Mouse (Mus musculus): ENCODE results near the gene Rnf17. TPM values are rescaled to one million over a fixed set of nuclear protein-coding genes. Genes with fewer than 3 reads are reported as not detected.
A peak's percentile ranks its signal among the peaks of the same experiment; 100 is the strongest.

The Rnf17 gene
- polyA plus RNA-seq, 1 experiment = 0.04 TPM

DNA sequence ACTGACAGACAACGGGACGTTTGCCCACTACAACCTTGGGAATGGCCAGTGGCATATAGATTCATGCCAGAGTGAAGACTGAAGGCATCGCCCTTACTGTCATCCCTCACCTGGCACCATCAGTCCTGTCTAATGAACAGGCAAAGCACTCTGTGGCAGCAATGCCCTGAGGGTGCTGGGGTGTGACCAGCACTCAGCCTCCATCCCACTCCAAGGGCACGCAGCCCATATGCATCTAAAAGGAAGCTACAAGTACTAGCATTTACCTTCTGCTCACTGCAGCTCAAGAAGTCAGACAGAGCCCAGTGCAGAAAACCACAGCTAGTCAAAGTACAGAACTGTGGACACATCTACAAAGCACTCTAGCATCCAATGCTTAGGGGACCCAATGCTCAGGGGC lies 143.1 kb downstream of the Rnf17 start:
- Histone ChIP-seq H3K4me3 (ENCODE audit: extremely low read depth, insufficient read depth, insufficient read length) (no peak overlapping the region), H3K4me1 (ENCODE audit: control insufficient read depth, insufficient read depth, insufficient read length) (no peaks in the 10 kb centered on the region), H3K36me3 (ENCODE audit: control insufficient read depth, insufficient read depth, low read length) (peaks cover 6% of the 10 kb centered on the region), H3K27me3 (ENCODE audit: control insufficient read depth, insufficient read depth, low read length) (no peaks in the 10 kb centered on the region), H3K27ac (ENCODE audit: insufficient read depth, low read length) (no peak overlapping the region)
- TF ChIP-seq CTCF (IDR thresholded peaks at IDR 0.05; ENCODE audit: extremely low read depth, insufficient read depth, insufficient read length, insufficient replicate concordance) (no peak), POLR2A (IDR thresholded peaks at IDR 0.05; ENCODE audit: low read depth, low read length) (no peak)
- WGBS = 91% methylated on average over 4 of the region's 4 CpGs
- no peak for DNase-seq (ENCODE audit: low read depth in 1 of 2, low spot score in 2 of 2)

- no peak overlapping the region for H3K27ac ChIP-seq (ENCODE audit: insufficient read depth, low read length)
- no peak for DNase-seq (ENCODE audit: low read depth in 1 of 2, low spot score in 2 of 2)
- H3K27me3 ChIP-seq (ENCODE audit: control insufficient read depth, insufficient read depth, low read length) = no peaks in the 10 kb centered on the region
- peaks cover 11% of the 10 kb centered on the region for H3K36me3 ChIP-seq (ENCODE audit: control insufficient read depth, insufficient read depth, low read length)
- 89% methylated on average over 4 of the region's 4 CpGs for WGBS
- no peak overlapping the region for H3K4me3 ChIP-seq (ENCODE audit: extremely low read depth, insufficient read depth, insufficient read length)
- H3K4me1 ChIP-seq (ENCODE audit: control insufficient read depth, insufficient read depth, insufficient read length) = no peaks in the 10 kb centered on the region
- no peak for TF ChIP-seq CTCF (IDR thresholded peaks at IDR 0.05; ENCODE audit: extremely low read depth, insufficient read depth, insufficient read length, insufficient replicate concordance)
- TF ChIP-seq POLR2A (IDR thresholded peaks at IDR 0.05; ENCODE audit: low read depth, low read length) = no peak
Observed at GRCm38 (mm10) chr14:56550960-56551359, 148.6 kb downstream of the Rnf17 start.

DNA sequence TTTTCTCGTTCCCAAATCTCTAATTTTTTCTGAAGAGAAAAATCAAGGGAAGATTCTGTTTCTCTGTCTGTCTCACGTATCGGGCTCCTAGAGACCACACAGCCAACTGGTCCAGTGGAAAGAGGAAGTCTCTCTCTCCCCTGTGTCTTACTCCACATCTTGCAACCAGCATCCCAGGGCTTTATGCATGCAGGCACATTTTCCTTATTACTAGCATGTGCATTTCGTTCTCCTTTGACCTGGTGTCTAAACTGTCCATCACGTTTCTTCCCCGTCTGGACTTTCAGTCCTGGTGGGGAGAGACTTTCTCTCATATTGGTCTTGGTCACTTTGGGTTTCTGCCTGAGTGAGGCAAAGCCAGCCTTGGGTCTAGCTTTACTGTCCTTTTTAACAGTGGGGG lies 150.5 kb downstream of the Rnf17 start:
- H3K4me3 ChIP-seq (ENCODE audit: extremely low read depth, insufficient read depth, insufficient read length) = no peak overlapping the region
- no peak overlapping the region for H3K27ac ChIP-seq (ENCODE audit: insufficient read depth, low read length)
- TF ChIP-seq POLR2A (IDR thresholded peaks at IDR 0.05; ENCODE audit: low read depth, low read length) = no peak
- H3K27me3 ChIP-seq (ENCODE audit: control insufficient read depth, insufficient read depth, low read length) = no peaks in the 10 kb centered on the region
- no peak for DNase-seq (ENCODE audit: low read depth in 1 of 2, low spot score in 2 of 2)
- H3K36me3 ChIP-seq (ENCODE audit: control insufficient read depth, insufficient read depth, low read length) = peaks cover 15% of the 10 kb centered on the region
- WGBS = 89% methylated on average over 6 of the region's 6 CpGs
- H3K4me1 ChIP-seq (ENCODE audit: control insufficient read depth, insufficient read depth, insufficient read length) = no peaks in the 10 kb centered on the region

DNA sequence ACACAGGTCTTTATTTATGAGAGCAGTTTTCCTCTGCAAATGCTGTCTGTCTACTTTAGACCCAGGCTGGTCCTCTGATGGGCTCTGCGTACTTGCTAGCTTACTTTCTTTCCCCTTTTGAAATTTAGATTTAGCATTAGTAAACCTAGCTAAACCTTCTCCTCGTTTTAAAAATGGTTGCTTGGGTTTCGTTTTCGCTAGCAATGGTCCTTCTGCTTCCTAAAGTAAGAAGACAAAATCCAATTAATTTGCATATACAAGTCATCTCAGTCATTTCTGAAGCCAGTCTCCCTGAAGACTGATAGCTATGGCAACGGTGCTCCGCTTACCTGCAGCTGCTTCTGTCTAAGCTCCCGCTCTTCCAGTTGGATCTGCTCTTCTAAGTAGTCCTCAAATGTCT lies 150.9 kb downstream of the Rnf17 start:
- no peak for DNase-seq (ENCODE audit: low read depth in 1 of 2, low spot score in 2 of 2)
- H3K27me3 ChIP-seq (ENCODE audit: control insufficient read depth, insufficient read depth, low read length) = no peaks in the 10 kb centered on the region
- no peak overlapping the region for H3K27ac ChIP-seq (ENCODE audit: insufficient read depth, low read length)
- no peaks in the 10 kb centered on the region for H3K4me1 ChIP-seq (ENCODE audit: control insufficient read depth, insufficient read depth, insufficient read length)
- peaks cover 19% of the 10 kb centered on the region for H3K36me3 ChIP-seq (ENCODE audit: control insufficient read depth, insufficient read depth, low read length)
- no peak overlapping the region for H3K4me3 ChIP-seq (ENCODE audit: extremely low read depth, insufficient read depth, insufficient read length)
- 90% methylated on average over 7 of the region's 7 CpGs for WGBS
- TF ChIP-seq CTCF (IDR thresholded peaks at IDR 0.05; ENCODE audit: extremely low read depth, insufficient read depth, insufficient read length, insufficient replicate concordance) (no peak), POLR2A (IDR thresholded peaks at IDR 0.05; ENCODE audit: low read depth, low read length) (no peak)

- Histone ChIP-seq H3K36me3 (ENCODE audit: control insufficient read depth, insufficient read depth, low read length) (peaks cover 22% of the 10 kb centered on the region), H3K4me1 (ENCODE audit: control insufficient read depth, insufficient read depth, insufficient read length) (no peaks in the 10 kb centered on the region), H3K4me3 (ENCODE audit: extremely low read depth, insufficient read depth, insufficient read length) (no peak overlapping the region), H3K27me3 (ENCODE audit: control insufficient read depth, insufficient read depth, low read length) (no peaks in the 10 kb centered on the region), H3K27ac (ENCODE audit: insufficient read depth, low read length) (no peak overlapping the region)
- no peak for DNase-seq (ENCODE audit: low read depth in 1 of 2, low spot score in 2 of 2)
- 93% methylated on average over 2 of the region's 2 CpGs for WGBS
- TF ChIP-seq CTCF (IDR thresholded peaks at IDR 0.05; ENCODE audit: extremely low read depth, insufficient read depth, insufficient read length, insufficient replicate concordance) (no peak), POLR2A (IDR thresholded peaks at IDR 0.05; ENCODE audit: low read depth, low read length) (no peak)
Observed at GRCm38 (mm10) chr14:56554716-56555115, 152.3 kb downstream of the Rnf17 start.

DNA sequence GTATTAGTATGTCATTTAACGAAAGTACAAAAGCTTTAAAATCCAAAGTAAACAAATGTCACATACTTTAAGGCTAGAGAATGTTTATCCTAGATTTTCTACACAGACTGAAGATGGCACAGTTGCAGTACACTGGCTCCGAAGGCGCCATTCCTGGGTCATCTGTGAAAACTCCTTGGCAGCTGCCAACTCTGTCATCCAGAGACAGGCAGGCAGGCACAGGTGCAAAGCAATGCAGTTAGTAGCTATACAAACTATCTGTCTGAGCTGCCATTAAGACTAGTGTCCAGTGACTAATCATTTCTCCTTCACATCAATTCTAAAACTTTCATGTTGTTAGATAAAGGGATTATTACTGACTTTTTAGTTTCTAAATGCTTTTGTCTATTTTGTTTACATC lies 156.8 kb downstream of the Rnf17 start:
- DNase-seq (ENCODE audit: low read depth in 1 of 2, low spot score in 2 of 2) = no peak
- no peak for TF ChIP-seq POLR2A (IDR thresholded peaks at IDR 0.05; ENCODE audit: low read depth, low read length)
- no peak for TF ChIP-seq CTCF (IDR thresholded peaks at IDR 0.05; ENCODE audit: extremely low read depth, insufficient read depth, insufficient read length, insufficient replicate concordance)
- 94% methylated on average over 3 of the region's 3 CpGs for WGBS

DNA sequence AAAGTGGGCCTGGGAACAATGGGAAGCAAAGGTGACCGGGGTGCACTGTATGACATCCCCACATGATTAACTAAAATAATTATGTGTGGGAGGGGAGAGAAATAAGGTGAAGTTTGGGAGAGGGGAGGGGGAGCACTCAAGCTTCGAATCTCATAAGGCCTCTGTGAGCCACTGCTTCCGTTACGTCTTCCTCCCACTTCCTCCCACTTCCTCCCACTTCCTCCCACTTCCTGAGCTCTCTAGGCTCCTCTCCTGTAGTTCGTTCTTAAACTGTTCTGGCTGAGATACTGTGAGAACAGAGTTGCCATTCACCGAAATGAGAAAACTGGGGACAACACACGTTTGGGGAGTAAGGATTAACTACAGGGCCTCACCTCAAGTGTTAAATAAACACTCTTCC lies 165.1 kb downstream of the Rnf17 start:
- Histone ChIP-seq H3K27me3 (ENCODE audit: control insufficient read depth, insufficient read depth, low read length) (no peaks in the 10 kb centered on the region), H3K36me3 (ENCODE audit: control insufficient read depth, insufficient read depth, low read length) (peaks cover 14% of the 10 kb centered on the region), H3K27ac (ENCODE audit: insufficient read depth, low read length) (no peak overlapping the region), H3K4me1 (ENCODE audit: control insufficient read depth, insufficient read depth, insufficient read length) (peaks cover 10% of the 10 kb centered on the region; the same call in 1 of the 2 replicates), H3K4me3 (ENCODE audit: extremely low read depth, insufficient read depth, insufficient read length) (no peak overlapping the region)
- peak in 1 of 2 experiments; percentile 19 for DNase-seq (ENCODE audit: low read depth in 1 of 2, low spot score in 2 of 2)
- no peak for TF ChIP-seq POLR2A (IDR thresholded peaks at IDR 0.05; ENCODE audit: low read depth, low read length)
- TF ChIP-seq CTCF (IDR thresholded peaks at IDR 0.05; ENCODE audit: extremely low read depth, insufficient read depth, insufficient read length, insufficient replicate concordance) = no peak
- 18% methylated on average over 7 of the region's 7 CpGs for WGBS

More for the DNA sequence above, 156.8 kb downstream of the Rnf17 start:
- Histone ChIP-seq H3K27me3 (ENCODE audit: control insufficient read depth, insufficient read depth, low read length) (no peaks in the 10 kb centered on the region), H3K36me3 (ENCODE audit: control insufficient read depth, insufficient read depth, low read length) (peaks cover 30% of the 10 kb centered on the region), H3K4me3 (ENCODE audit: extremely low read depth, insufficient read depth, insufficient read length) (no peak overlapping the region), H3K4me1 (ENCODE audit: control insufficient read depth, insufficient read depth, insufficient read length) (no peaks in the 10 kb centered on the region), H3K27ac (ENCODE audit: insufficient read depth, low read length) (no peak overlapping the region)
